Mouse (Mus musculus): Measurements from ENCODE around the gene Slc3a2.

DNA sequence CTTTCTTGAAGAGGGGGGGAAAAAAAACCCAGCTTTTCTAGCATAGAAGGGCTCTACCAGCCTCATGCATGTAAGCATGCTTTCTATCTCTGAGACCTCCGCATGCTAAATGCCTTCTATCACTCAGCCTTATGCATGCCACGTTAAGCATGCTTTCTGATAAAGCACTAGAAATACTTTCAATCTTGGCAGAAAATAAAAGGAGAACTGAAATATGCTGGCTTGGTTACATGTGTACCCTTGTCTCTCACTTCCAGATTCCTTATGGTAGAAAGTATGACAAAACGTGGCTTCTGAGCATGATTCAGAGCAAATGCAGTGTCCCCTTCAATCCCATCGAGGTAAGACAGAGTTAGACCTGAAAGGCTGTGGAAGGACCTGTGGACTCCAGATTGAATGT, 40.1 kb upstream of the Slc3a2 start:
- TF ChIP-seq CTCF (IDR thresholded peaks at IDR 0.05; ENCODE audit: borderline replicate concordance, control insufficient read depth, extremely low read depth, insufficient read depth, low read length, poor library complexity) (no peak), POLR2A (IDR thresholded peaks at IDR 0.05; ENCODE audit: control insufficient read depth, extremely low read depth, insufficient read depth, low read length, poor library complexity) (no peak)
